Mouse (Mus musculus) spleen, postnatal 4 days (tissue): Measurements from ENCODE around the gene Avil.
A peak's percentile ranks its signal among the peaks of the same experiment; 100 is the strongest.

Source experiments
- DNase-seq, 2 experiments: peaks; one replicate each; pipeline ENCODE4 v3.0.0; 2022; ENCODE audit warnings: low spot score in 2 of 2

Gene Avil

DNA sequence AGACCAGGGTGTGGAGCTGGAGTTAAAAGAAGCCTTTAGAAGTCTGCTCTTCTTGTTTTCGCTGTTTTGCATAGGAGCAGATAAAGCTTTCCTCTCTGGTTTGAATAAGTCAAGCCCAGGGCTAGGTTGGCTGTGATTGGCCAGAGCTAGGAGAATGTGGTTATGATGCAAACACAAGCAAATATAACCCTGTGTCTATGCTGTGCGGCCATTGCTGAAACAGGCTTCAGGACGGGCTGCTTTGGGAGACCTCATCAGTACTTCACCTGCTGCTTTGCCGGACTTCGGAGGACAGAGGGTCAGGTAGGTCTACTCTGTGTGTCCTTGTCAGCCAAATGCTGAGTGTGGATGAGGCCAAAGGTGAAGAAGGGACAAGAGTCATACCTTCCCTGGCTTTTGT is at the start of gene Avil:
Gene Avil (plus strand): TSS at position 181 of the 400 bp plus-strand sequence.
- no peak for DNase-seq

DNA sequence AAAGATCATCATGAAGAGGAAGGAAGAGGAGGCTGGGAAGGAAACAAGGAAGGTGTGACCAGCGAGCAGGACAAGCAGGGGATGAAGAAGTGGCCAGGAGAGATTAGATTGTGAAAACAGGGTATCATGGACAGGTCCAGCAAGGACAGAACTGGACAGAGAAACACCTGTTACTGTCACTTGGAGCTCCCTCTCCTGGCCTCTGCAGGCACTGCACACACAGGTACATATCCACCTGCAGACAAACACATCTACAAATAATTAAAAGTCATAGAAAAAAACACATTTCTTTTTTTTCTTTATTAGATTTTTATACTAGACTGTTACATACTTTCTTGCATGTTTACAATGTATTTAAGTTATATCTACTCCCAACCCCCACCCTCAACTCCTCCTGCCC is 48.1 kb upstream of the Avil start:
- DNase-seq: no peak

DNA sequence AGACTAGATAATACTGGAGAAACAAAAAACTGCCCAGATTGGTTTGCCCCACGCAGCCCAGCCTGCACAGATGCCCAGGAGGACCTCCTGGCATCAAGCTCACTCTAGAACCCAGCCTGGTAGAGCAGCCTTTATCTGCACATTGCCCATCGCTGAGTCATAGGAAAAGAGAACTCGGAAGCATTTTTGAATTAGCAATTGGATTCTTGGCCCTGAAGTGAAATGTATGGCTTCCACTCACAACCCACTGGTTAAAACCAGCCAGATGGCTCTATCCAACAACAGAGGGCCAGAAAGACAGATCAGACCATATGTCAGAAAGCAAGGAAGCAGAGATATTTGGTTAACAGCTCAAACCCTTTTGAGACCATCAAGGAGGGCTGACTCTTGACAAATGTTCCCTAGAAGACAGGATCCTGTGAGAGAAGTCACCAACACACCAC is 47.5 kb upstream of the Avil start:
- DNase-seq: no peak

DNA sequence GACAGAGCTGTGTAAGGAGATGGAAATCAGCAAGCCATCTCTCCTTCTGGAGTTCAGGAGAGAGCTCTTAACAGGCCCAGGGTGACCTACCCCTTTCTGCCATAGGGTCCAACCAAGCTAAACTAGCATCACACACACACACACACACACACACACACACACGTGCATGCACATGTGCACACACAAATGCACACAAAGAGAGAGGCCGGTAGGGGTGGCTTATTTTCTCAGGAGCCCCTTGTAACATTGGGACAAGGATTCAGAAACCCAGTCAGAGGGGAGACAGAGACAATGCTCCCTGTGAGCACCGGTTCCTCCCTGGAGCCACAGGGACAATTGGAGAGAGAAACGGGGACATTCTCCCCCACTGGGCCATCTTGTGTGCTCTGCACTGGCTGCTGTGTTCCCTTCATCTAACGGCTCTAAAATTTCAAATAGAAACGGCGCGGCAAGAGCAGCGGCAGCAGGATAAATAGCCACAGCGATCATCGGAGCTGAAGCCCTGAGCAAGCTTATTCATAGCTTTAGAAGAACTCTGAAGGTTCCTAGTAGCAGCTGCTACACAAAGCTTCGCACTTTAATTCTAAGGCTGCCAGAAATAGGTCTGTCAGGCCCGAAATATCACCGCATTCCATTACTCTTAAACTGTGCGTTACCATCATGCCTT is 43.7 kb upstream of the Avil start:
- DNase-seq: no peak

DNA sequence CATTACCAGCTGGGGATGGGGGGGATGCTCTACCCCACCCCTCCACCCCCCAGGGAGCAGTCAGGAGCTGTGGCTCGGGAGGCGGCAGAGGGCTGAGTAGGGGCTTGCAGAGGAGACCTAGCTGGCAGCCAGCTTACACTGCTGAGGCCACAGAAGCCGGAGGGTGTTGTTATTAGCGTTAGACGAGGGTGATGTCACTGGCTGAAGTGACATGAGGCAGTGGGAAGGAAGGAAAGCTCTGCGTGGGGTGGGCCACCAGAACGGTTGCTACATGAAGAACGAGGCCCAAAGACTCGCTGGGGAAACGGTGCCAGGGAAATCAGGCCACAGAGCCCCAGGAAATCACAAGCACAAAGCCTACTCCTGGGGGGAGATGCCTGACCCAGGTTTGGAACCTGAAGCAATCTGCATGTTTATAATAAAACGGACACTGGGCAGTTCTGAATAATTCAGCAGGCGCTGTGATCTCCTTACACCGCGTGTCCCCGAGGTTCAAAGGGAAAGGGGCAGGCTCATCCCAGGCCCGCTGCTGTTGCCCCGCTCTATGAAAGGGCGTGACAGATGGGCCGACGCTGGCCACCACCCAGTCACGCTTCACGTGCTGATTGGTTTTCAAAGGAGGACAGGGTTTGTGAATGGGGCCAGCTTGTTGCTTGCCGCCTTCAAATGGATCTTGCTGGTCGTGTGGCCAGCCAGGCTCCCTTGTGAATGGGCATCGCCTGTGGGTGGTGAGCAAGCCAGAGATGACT is 43.0 kb upstream of the Avil start:
- DNase-seq: no peak

DNA sequence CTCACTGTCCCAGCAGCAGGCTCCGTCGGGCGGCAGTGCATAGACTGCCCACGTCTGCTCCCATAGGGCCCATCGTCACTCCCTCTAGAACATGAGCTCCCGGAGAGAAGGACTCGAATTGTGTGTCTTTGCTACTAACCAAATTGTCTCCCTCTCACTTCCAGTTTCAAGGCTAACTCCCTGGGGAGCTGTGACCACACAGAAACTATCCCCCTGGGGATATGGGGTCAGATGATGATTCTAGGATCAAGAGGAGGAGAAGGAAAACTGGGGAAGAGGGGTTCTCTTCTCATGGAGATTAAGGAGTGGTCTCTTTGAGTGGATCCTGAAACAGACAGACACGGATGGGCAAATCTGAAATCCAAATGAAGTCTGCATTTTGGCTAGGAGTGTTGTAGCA is 40.0 kb upstream of the Avil start:
- no peak for DNase-seq

DNA sequence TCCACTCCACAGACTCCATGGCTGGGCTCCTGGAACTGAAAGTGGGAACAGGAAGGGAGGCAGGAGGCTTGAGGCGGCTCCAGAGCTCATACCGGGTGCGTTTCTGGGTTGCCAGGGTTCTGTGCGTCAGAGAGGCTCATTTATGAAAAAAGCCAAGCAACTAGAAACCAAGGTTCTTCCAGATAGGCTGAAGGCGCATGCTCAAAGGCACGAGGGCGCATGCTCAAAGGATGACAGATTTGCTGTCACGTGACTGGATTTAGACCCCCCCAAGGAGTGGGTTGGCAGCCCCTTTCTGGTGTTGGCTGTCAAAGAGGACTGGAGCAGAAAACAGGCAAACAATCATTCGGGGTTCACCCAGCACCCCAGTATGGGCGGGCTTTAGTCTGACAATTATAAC is 38.8 kb upstream of the Avil start:
- DNase-seq: no peak

DNA sequence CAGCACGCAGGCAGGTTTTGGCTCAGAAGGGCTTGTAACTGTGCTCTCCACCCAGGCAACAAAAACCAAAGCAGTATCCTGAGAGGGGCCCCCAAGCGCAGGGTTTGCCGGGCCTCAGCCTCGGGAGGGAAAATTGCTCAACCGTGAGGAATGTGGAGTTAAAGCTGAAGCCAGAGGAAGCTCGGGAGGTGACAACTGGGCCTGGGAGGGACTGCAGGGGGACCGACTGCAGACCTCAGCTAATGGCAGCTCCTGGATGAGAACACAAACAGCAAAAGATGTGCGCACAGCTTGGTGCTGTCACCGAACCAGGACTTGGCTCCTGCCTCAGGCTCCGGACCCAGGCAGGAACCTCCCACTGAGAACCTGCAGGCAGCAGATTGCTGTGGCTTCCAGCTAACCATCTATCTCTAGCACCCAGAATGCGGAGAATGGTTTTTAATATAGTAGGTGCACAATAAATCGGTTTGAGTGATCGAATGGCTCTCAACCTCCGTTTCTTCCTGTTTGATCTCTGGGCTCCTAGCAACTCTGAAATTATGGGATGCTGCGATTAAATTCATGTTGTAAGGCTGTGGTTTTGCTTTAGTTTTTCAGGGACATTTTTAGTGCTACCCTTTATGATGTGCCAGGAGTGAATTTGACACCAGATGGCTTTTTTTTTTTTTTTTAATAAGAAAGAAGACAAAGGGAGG is 38.1 kb upstream of the Avil start:
- no peak for DNase-seq

DNA sequence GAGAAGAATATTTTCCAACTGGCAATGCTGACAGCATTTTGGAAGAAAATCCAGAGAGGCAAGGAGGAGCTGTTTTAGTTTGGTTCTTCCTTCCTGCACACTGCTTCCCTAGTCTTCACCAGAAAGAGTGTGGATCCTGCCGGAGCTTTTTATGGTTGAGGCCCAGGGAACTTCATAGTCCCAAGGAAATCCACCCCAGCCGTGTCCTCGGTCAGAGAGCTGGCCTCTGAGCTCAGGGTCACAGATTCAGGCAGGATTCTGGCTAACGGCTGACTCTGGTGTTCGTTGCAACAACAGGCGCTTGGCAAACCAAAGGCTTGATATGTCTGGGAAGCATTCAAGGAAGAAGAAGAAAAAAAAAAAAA is 37.6 kb upstream of the Avil start:
- DNase-seq: no peak

DNA sequence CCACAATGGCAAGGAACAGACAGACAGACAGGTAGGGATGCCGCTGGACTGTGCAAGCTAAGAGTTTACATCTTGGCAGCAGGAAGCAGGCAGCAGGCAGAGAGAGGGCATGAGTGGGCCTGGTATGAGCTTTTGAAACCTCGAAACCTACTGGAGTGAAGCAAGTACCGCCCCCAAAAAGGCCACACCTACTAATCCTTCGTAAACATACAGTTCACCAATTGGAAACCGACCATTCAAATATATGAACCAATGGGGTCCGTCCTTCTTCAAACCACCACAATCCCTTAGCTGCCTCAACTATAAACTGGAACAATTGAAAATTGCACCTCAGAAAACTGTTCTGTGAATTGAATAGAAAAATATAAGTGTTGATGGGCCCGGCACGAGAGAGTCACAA is 36.7 kb upstream of the Avil start:
- no peak for DNase-seq

DNA sequence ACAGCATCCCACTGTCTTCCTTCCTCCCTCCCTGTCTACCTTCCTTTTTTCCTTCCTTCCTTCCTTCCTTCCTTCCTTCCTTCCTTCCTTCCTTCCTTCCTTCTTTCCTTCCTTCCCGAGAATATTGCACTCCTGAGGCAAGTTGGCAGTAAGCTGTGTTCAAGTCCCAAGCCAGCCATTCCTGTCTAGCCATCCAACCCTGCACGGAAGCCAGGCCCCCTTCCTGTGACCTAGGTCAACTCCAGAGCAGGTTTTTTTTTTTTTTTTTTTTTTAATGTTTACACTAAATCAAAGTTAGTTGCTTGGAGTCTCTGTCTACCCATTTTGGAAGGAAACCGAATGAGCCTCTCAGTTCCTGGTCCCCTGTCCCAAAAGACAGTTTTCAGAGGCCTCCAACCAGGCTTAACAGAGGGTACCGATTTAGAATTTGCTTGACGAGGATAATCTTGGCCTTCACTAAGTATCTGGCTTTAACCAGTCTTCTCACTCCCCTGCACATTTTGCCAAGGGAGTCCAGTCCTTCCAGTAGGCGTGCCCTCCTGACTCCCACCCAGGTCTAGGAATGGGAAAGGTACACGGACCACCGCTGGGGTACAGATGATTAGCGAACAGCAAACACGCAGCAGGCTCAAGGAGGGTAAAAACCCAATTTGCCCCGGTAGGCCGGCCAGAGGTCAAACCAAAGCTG is 29.0 kb upstream of the Avil start:
- no peak for DNase-seq

DNA sequence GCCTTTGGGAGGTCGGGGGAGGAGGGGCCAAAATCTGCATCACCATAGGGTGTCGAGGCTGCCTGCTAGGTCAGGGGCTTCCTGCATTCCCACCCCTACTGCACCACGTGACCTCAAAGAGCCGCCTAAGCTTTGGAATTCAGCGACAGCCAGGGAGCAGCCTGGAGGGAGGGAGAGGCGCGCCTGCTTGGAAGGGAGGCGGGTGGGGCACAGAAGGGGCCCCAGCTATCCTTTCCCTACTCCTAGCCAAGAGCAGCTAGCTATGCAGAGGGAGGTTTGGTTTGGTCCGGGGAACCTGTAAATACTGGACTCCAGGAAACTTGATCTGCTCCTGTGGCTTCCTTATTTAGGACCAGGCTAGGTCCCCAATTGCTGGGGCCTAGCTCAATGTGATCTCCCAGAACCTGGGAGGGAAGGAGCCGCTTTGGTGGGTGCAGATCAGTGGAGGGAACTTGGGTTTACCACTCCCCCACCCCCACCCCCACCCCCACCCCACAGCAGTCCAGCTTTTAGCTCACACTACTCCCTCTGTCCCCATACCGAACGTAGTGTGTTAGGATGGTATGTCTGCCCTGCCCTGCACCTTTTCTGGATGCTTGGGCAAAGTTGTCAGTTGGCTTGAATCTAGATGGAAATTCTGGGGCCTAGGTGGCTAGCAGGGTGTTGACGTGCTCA is 28.3 kb upstream of the Avil start:
- DNase-seq: no peak

DNA sequence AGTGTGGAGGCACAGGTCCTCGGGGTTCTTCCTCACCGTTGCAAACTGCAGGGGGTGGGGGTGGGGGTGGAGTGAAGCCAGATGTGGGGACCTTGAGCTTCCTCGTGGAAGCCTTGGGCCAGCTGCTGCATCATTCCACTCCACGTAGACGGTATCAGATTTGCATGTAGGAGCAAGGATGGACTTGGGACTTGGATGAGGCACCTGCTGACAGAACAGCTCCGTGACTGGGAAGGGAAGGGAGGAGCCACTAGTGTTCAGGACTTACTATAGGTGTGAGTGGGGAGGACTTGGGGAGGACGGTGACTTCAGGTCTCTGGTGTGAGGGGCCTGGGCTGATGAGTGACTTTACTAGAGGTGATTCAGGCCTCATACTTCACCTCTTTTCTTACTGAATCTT is 27.5 kb upstream of the Avil start:
- no peak for DNase-seq

DNA sequence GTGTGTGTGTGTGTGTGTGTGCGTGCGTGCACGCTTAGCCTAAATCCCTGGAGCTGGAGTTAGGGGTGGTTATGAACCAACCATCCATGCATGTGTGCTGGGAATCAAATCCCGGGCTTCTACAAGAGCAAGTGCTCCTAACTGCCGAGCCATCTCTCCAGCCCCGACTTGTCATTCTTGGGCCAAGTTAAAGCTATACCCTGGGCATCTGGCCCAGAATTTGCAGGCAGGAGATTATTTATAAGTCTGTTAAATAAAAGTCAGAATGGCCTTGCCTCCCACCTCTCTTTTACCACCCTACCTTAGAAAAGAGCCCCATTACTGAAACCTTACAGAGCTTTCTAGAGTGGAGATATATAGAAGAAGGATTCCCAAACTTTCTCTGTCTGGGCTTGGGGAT is 24.8 kb upstream of the Avil start:
- DNase-seq: no peak

DNA sequence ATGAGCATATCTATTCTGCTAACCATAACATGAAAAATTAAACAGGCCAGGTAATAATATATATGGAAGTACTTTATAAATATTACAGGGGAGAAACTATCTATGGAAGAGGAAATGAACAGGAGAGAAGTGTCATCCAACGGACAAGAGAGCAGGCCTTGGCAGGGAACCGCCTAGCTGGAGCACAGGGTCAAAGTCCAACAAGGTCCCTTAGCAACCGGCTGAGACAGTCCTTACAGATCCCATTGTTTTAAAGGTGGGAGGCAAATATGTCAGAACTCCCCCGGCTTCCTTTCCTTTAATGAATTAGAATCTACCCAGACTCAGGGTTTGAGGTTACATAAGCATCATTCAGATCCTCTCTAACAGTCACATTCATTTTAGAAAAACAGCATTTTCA is 23.4 kb upstream of the Avil start:
- no peak for DNase-seq

DNA sequence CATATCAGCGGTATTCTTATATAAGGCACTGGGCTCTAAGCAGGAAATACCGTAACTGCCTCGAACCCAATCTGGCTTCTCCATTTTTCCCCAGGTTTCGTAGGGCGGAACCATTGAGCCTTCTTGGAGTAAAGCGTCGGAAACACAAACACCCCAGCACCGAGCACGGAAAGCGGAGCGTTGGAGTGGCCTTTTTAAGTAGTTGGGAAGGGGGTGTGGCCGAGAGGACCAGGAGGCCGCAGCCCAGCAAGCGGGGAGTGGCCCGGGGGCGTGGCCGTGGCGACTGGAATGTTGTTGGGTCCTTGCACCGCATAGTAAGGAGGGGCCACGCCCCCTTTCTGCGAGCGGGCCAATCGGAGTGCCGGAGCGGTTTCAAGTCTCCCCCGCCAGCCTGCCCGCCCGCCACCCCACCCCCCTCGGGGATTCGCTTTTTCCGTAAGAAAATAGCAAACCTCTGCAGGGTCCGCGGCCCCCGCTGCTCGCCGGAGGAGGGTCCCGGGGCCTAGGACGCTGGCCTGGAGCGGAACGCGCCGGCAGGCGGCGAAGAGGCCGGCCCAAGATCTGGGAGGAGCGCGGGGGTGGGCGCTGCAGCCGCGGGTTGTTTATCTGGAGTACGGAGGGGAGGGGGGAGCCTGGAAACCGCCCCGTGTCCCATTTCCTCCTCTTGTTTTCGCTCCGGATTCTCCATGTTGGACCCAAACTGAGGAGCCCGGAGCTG is 22.1 kb upstream of the Avil start, which contains the start of gene Ctdsp2:
Gene Ctdsp2 (plus strand): TSS at position 441 of the 718 bp plus-strand sequence.
- DNase-seq: peak; percentile 99

DNA sequence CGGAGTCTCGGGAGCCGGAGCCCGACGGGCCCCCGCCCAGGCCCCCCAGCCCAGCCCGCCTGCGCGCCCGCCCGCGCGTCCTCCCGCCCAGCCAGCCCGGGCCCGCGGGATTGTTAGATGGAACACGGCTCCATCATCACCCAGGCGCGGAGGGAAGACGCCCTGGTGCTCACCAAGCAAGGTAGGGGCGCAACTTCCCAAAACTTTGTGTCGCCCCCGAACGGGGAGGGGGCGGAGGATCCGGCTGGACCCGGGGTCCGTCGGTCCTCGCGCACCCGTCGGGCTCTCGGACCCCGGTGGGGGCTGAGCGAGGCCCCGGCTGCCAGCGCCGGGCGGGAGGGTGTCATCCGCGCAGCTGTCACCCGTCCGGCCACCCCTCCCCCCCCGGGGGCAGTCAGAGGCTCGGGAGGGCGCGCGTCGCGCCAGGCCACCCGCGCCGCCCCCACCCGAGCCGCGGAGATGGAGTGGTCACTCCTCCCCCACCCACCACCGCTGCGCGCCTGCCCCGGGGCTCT is 21.3 kb upstream of the Avil start:
- DNase-seq: peak; percentile 54 to 85

DNA sequence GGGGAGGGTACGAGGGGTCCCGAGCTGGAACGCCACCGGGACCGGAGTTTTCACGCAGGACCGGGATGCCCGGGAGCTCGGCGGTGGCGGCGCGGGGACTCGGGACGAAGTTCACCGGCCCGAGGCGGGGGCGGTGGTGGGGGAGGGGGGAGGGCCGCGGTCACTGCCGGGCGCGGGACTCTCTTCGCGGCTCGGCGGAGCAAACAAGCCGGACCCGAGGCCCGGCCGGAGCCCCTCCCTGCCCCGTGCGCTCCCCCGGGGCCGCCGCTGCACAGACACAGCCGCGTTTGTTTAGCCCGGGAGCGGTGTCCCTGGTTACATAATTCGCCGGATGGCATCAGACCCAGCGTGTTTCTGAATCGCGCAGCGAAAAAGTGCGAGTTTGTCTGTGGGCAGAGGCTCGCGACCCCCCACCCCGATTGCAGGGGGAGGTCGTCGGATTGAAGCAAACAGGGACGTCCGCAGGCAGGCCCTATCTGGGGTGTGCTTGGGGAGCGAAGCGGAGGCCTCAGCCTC is 20.8 kb upstream of the Avil start:
- DNase-seq: peak in 1 of 2 experiments; percentile 76

DNA sequence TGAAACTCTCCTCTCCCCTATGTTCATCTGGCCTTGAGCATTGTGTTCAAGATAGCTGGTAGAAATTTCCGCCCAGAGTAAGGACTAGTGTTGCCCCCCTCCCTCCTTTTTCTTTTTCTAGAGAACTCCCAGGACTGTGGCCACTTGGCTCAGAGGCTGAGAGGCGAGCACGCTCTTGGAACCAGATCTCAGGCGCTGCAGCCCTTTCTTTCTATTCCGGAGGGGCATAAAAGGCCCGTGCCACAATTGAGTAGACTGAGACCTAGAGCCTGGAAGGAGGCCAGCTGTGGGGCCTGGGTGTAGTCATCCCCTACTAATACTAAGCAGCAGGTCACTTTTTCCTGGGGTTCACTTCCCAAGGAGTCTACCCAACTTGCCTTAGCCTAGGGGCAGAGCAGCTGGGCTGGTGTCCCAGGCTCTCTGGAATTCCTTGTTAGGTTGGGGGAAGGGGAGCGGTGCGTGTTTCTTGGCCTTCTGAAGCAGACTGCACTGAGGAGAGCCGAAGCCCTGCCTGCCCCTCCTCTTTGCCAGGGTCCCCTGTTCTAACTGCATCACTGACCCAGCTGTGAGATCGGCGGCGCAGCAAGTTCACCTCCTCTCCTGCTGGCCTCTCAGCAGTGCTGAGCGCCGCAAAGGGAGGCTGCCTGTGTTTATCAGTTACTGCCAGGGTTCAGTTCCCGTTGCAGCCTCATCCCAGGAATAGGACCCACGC is 20.1 kb upstream of the Avil start:
- DNase-seq: no peak

DNA sequence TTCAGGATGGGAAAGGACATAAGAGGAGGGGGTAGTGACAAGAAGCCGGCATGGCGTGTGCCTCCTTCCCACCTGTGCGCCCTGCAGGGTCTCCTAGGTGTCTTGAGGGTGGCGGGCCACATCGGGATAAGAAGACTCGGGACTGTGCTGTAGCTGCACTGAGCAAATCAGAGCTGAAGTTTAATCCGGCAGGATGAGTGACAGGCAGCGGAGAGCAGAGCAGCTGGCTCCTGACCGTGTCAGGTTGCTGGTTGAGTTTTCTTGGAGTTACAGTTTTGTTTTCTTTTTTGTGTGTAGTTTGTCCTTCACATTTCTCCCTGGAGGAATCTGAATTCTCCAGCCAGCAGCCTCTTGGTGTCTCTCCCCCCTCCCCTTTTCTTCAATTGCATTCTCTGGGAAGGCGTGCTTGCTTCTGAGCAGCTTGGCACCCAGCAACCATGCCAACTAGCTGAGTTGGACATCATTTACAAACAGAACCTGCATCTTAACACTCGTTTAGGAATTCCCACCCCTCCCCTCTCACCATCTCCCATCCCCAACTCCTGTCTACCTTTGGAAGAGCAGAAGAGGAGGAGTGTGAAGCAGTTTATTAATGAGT is 19.5 kb upstream of the Avil start:
- no peak for DNase-seq
